Mouse (Mus musculus): ENCODE results near the gene St6galnac4.
A peak's percentile ranks its signal among the peaks of the same experiment; 100 is the strongest.

The St6galnac4 gene

GRCm38 (mm10) chr2:32629276-32629976 is 42.5 kb downstream of the St6galnac4 start:
- peak; percentile 68 for DNase-seq

GRCm38 (mm10) chr2:32630036-32630435 is 43.1 kb downstream of the St6galnac4 start:
- no peak for DNase-seq

GRCm38 (mm10) chr2:32631046-32631445 is 44.2 kb downstream of the St6galnac4 start:
- DNase-seq, result no peak

- peak; percentile 84 for DNase-seq
Observed at GRCm38 (mm10) chr2:32631737-32632394, 45.0 kb downstream of the St6galnac4 start.

- DNase-seq, result peak; percentile 66
Observed at GRCm38 (mm10) chr2:32633660-32634059, 46.8 kb downstream of the St6galnac4 start.

- no peak for DNase-seq
Observed at GRCm38 (mm10) chr2:32634277-32635105, 47.6 kb downstream of the St6galnac4 start.

- no peak for DNase-seq
Observed at GRCm38 (mm10) chr2:32636617-32637016, 49.7 kb downstream of the St6galnac4 start.

GRCm38 (mm10) chr2:32637778-32638281 is 50.9 kb downstream of the St6galnac4 start:
- peak; percentile 81 for DNase-seq

- DNase-seq, result no peak
Observed at GRCm38 (mm10) chr2:32639632-32640031, 52.7 kb downstream of the St6galnac4 start.

GRCm38 (mm10) chr2:32640550-32641051 is 53.7 kb downstream of the St6galnac4 start:
- no peak for DNase-seq

- DNase-seq, result no peak
Observed at GRCm38 (mm10) chr2:32641810-32642209, 54.9 kb downstream of the St6galnac4 start.

GRCm38 (mm10) chr2:32642813-32643212 is 55.9 kb downstream of the St6galnac4 start:
- DNase-seq, result peak; percentile 55

GRCm38 (mm10) chr2:32644083-32644482 is 57.2 kb downstream of the St6galnac4 start:
- DNase-seq, result no peak

GRCm38 (mm10) chr2:32644799-32645475 is 58.0 kb downstream of the St6galnac4 start:
- DNase-seq, result no peak

GRCm38 (mm10) chr2:32645647-32646046 is 58.8 kb downstream of the St6galnac4 start:
- no peak for DNase-seq

- DNase-seq, result peak; percentile 79
Observed at GRCm38 (mm10) chr2:32646379-32647056, 59.6 kb downstream of the St6galnac4 start, which contains the start of gene Eng. Gene Eng, plus strand, starts transcription at chr2:32646595.

- no peak for DNase-seq
Observed at GRCm38 (mm10) chr2:32647366-32647765, 60.5 kb downstream of the St6galnac4 start.
